Mouse (Mus musculus) forebrain, embryonic 16.5 days (tissue): Measurements from ENCODE around the gene Pomgnt2. TPM values are rescaled to one million over a fixed set of nuclear protein-coding genes. Genes with fewer than 3 reads are reported as not detected.

Experiments
- ATAC-seq: fragments of 200-750 bp; cut with Nextera tagmentation; 2 replicates; pipeline ENCODE4 v1.8.0; 2017; ENCODE audit warnings: mild to moderate bottlenecking, moderate library complexity
- H3K27ac ChIP-seq: fragments of 300-500 bp; sonication (generic); 2 replicates; pipeline ENCODE4 v1.5.1; 2014; ENCODE audit warnings: low read length, control low read depth
- H3K27me3 ChIP-seq: fragments of 300-500 bp; sonication (generic); replicated peaks from 2 replicates; pipeline ENCODE4 v1.6.1; 2014; ENCODE audit warnings: low read length; ENCODE audit not compliant: control insufficient read depth, insufficient read depth
- H3K36me3 ChIP-seq: fragments of 300-500 bp; sonication (generic); 2 replicates; pipeline ENCODE4 v1.6.1; 2014; ENCODE audit not compliant: control insufficient read depth, insufficient read depth
- H3K4me1 ChIP-seq: fragments of 300-500 bp; sonication (generic); replicated peaks from 2 replicates; pipeline ENCODE4 v1.6.1; 2014; ENCODE audit warnings: low read length; ENCODE audit not compliant: control insufficient read depth, insufficient read depth
- H3K4me2 ChIP-seq: fragments of 300-500 bp; sonication (generic); 2 replicates; pipeline ENCODE4 v1.6.1; 2014; ENCODE audit warnings: mild to moderate bottlenecking, low read length, control low read depth
- H3K4me3 ChIP-seq: fragments of 300-500 bp; sonication (generic); replicated peaks from 2 replicates; pipeline ENCODE4 v1.5.1; 2014; ENCODE audit warnings: mild to moderate bottlenecking, low read length, control low read depth
- H3K9ac ChIP-seq: fragments of 300-500 bp; sonication (generic); replicated peaks from 2 replicates; pipeline ENCODE4 v1.6.1; 2014; ENCODE audit warnings: low read depth, low read length, control low read depth
- H3K9me3 ChIP-seq: fragments of 300-500 bp; sonication (generic); 2 replicates; pipeline ENCODE4 v1.6.1; 2016; ENCODE audit warnings: low read length; ENCODE audit not compliant: control insufficient read depth
- WGBS: fragments of 180-500 bp; shearing (Covaris S2); extraction: QIAGEN DNeasy Blood & Tissue Kit; methylation state at CpG from one replicate; pipeline ENCODE4 v1.1.7; 2014; 5-methylcytosine and 5-hydroxymethylcytosine counted together
- polyA plus RNA-seq: library from polyadenylated mRNA; unstranded; fragments of >200 nt; fragmentation: Nextera tagmentation; extraction: Ambion mirVana; gene quantifications from 2 replicates; pipeline ENCODE4 v1.2.1, GENCODE M21; 2015

Gene Pomgnt2
- polyA plus RNA-seq, 1 experiment from 2014 or later: 32.5 TPM

DNA sequence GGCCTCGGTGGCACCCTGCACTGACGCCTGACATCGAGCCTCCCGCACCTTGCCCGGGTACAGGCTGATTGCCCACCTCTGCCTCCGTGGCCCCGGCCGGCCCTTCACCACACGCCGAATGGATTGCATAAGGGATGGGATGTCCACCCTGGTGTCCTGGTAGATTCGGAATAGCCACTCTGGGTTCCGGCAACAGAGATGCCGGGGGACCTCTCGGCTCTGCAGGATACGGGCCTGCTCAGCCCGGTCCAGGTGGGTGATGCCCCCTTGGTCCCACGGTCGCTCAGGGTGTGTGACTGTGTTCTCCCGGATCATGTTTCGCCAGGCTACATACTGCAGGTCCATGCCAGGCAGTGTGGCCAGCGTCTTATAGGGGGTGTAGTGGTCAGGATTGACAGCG lies 14.7 kb downstream of the Pomgnt2 start:
- no peak overlapping the region for H3K4me3 ChIP-seq
- 95% methylated on average over 22 of the region's 22 CpGs for WGBS
- H3K27me3 ChIP-seq: no peaks in the 10 kb centered on the region
- no peak overlapping the region for H3K9ac ChIP-seq
- H3K4me2 ChIP-seq: no peak overlapping the region
- no peak overlapping the region for H3K27ac ChIP-seq
- no peaks in the 10 kb centered on the region for H3K9me3 ChIP-seq
- peaks cover 3% of the 10 kb centered on the region; the same call in 1 of the 2 replicates for H3K4me1 ChIP-seq
- H3K36me3 ChIP-seq: peaks cover 3% of the 10 kb centered on the region; the same call in 1 of the 2 replicates
- no peak for ATAC-seq

DNA sequence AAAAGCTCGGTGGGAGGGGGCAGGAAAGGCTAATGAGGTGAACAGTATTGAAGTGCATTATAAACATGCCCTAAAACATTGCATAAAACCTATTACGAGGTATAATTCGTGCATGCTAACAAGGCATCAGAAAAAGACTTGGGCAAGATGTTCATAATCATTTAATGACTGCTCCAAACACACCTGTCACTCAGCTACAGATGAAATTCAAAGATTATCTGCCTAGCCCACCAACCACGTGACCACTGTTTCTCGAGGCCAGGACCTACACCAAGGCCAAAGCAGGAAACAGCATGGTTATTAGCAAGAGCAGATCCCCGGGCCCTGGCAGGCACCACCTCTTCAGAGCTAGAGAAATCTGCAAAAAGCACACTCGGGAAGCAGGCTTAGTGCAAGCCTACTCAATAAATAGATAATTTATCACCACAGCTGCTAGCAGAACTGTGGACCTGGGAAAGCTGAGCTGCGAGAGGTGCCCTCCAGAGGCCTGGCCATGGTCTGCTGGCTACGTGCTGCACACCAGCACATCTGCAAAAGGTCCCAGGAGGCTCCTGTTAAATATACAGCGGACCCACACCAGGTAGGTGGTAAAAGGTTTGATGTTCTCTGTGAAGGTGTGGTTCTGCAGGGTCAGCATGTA lies 15.3 kb downstream of the Pomgnt2 start:
- H3K9me3 ChIP-seq: no peaks in the 10 kb centered on the region
- no peak overlapping the region for H3K9ac ChIP-seq
- H3K4me3 ChIP-seq: no peak overlapping the region
- peaks cover 3% of the 10 kb centered on the region; the same call in 1 of the 2 replicates for H3K4me1 ChIP-seq
- H3K36me3 ChIP-seq: peaks cover 3% of the 10 kb centered on the region; the same call in 1 of the 2 replicates
- no peaks in the 10 kb centered on the region for H3K27me3 ChIP-seq
- H3K4me2 ChIP-seq: no peak overlapping the region
- 88% methylated on average over 10 of the region's 10 CpGs for WGBS
- ATAC-seq: no peak
- no peak overlapping the region for H3K27ac ChIP-seq

GRCm38 (mm10) chr9:121981046-121981445 lies 15.9 kb downstream of the Pomgnt2 start:
- no peaks in the 10 kb centered on the region for H3K27me3 ChIP-seq
- no peak for ATAC-seq
- WGBS: 85% methylated on average over 9 of the region's 9 CpGs

GRCm38 (mm10) chr9:121975321-121975720 lies 21.6 kb downstream of the Pomgnt2 start:
- no peak overlapping the region for H3K9ac ChIP-seq
- no peak overlapping the region for H3K27ac ChIP-seq
- H3K4me3 ChIP-seq: no peak overlapping the region
- 69% methylated on average over 2 of the region's 2 CpGs for WGBS
- no peaks in the 10 kb centered on the region for H3K9me3 ChIP-seq
- H3K27me3 ChIP-seq: no peaks in the 10 kb centered on the region
- no peak for ATAC-seq
- H3K4me2 ChIP-seq: no peak overlapping the region
- no peaks in the 10 kb centered on the region for H3K36me3 ChIP-seq
- peaks cover 5% of the 10 kb centered on the region; the same call in 1 of the 2 replicates for H3K4me1 ChIP-seq

More at GRCm38 (mm10) chr9:121981046-121981445, 15.9 kb downstream of the Pomgnt2 start:
- Histone ChIP-seq H3K27ac (no peak overlapping the region), H3K9me3 (no peaks in the 10 kb centered on the region), H3K4me2 (no peak overlapping the region), H3K36me3 (peaks cover 3% of the 10 kb centered on the region; the same call in 1 of the 2 replicates), H3K9ac (no peak overlapping the region), H3K4me3 (no peak overlapping the region), H3K4me1 (peaks cover 3% of the 10 kb centered on the region; the same call in 1 of the 2 replicates)

DNA sequence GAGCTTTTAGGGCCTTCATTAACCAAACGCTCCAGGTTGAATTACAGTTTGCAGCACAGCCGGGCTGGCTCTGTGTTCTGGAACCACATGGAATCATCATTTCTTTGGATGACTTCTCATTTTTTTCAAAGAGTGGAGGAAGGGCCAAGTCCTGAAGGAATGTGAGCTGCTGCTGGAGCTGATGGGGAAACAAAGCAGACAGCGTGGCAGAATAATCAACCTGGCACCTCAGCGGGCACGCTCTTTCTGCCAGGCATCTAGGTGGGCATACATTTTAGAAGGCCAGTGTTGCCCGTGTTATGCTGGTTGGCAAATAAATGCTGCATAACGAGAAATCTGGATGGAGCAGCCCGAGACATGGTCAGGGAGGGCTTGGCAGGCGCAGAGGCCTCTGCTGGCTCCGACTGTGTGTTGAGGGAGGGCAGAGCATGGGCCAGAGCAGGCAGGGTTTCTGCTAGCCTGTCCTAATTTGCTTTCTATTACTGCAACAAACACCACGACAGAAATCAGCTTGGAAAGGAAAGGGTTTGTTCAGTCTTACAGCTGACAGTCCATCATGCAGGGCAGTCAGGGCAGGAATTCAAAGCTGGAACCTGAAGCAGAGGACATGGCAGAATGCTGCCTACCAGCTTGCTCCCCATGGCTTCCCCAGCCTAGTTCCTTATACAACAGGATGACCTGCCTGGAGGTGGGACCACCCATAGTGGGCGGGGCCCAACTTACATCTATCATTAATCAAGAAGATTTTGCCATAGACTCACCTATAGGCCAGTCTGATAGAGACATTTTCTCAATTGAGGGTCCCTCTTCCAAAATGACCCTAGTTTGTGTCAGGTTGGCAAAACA lies 22.5 kb downstream of the Pomgnt2 start:
- no peaks in the 10 kb centered on the region for H3K36me3 ChIP-seq
- ATAC-seq: peak; percentile 26; the same call in 1 of the 2 replicates
- 55% methylated on average over 12 of the region's 12 CpGs for WGBS
- H3K27me3 ChIP-seq: no peaks in the 10 kb centered on the region
- peak overlapping the region; percentile 5; the same call in 1 of the 2 replicates for H3K4me2 ChIP-seq
- H3K9me3 ChIP-seq: no peaks in the 10 kb centered on the region
- peak overlapping the region; percentile 23; the same call in 1 of the 2 replicates for H3K27ac ChIP-seq
- no peak overlapping the region for H3K4me3 ChIP-seq
- peaks cover 5% of the 10 kb centered on the region for H3K4me1 ChIP-seq
- no peak overlapping the region for H3K9ac ChIP-seq

GRCm38 (mm10) chr9:121973207-121973606 lies 23.7 kb downstream of the Pomgnt2 start:
- Histone ChIP-seq H3K27me3 (no peaks in the 10 kb centered on the region), H3K4me1 (peaks cover 5% of the 10 kb centered on the region), H3K36me3 (no peaks in the 10 kb centered on the region), H3K9ac (no peak overlapping the region), H3K27ac (no peak overlapping the region), H3K9me3 (no peaks in the 10 kb centered on the region), H3K4me2 (no peak overlapping the region), H3K4me3 (no peak overlapping the region)
- no peak for ATAC-seq
- 65% methylated on average over 1 of the region's 1 CpGs for WGBS

DNA sequence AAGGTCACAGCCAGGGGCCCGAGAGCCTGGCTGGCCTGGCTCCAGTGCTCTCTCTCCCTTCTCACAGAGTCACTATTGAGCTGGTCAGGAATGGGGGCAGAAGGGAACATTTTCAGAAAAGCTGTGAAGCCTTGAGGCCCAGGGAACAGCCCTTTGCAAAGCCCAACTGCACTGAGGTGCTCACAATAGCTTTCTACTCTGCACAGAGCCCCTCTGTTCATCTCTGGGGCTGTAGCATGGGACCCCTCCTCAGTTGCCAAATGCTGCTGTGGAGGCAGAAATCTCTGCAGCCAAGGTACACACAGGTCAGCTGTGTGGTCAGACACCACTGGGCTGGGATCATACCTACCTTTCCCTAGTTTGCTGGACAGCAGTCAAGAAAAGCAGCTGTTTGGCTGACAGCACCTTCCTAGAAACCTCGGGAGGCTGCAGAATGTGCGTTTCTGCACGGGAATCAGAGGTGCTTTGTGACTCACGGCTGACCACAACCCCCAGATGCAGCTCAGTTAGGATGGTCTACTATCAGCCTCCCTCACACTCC lies 27.0 kb downstream of the Pomgnt2 start:
- ATAC-seq: no peak
- no peak overlapping the region for H3K9ac ChIP-seq
- no peaks in the 10 kb centered on the region for H3K9me3 ChIP-seq
- peaks cover 5% of the 10 kb centered on the region for H3K4me1 ChIP-seq
- 57% methylated on average over 5 of the region's 5 CpGs for WGBS
- H3K4me3 ChIP-seq: no peak overlapping the region
- H3K36me3 ChIP-seq: no peaks in the 10 kb centered on the region
- no peaks in the 10 kb centered on the region for H3K27me3 ChIP-seq
- H3K27ac ChIP-seq: no peak overlapping the region
- no peak overlapping the region for H3K4me2 ChIP-seq

- Histone ChIP-seq H3K4me3 (no peak overlapping the region), H3K9ac (no peak overlapping the region), H3K27me3 (no peaks in the 10 kb centered on the region), H3K36me3 (no peaks in the 10 kb centered on the region), H3K4me1 (no peaks in the 10 kb centered on the region; the same call in 1 of the 2 replicates), H3K4me2 (no peak overlapping the region), H3K27ac (no peak overlapping the region), H3K9me3 (no peaks in the 10 kb centered on the region)
- WGBS: 72% methylated on average over 5 of the region's 5 CpGs
- ATAC-seq: no peak
These were observed 28.7 kb downstream of the Pomgnt2 start for GRCm38 (mm10) chr9:121968258-121968657.

GRCm38 (mm10) chr9:121964941-121965340 lies 32.0 kb downstream of the Pomgnt2 start:
- ATAC-seq: no peak
- Histone ChIP-seq H3K4me2 (no peak overlapping the region), H3K27me3 (no peaks in the 10 kb centered on the region), H3K9me3 (no peaks in the 10 kb centered on the region), H3K36me3 (no peaks in the 10 kb centered on the region), H3K27ac (no peak overlapping the region), H3K4me1 (no peaks in the 10 kb centered on the region; the same call in 1 of the 2 replicates), H3K4me3 (no peak overlapping the region), H3K9ac (no peak overlapping the region)
- WGBS: 91% methylated on average over 7 of the region's 7 CpGs
